Mouse (Mus musculus) lung, adult 2 months (tissue): Measurements from ENCODE around the gene Dusp28. TPM values are rescaled to one million over a fixed set of nuclear protein-coding genes. Genes with fewer than 3 reads are reported as not detected.
"Not testable (repeated sequence)": the region's sequence is repeated elsewhere in the genome, so short reads cannot be mapped to it uniquely, and the experiment has no call there.

ENCODE experiments used
- DNase-seq: peaks from one replicate; pipeline ENCODE4 v3.0.0; 2022
- H3K4me1 ChIP-seq: fragments of 200-500 bp; 2 replicates; pipeline ENCODE4 v1.6.1; 2011; ENCODE audit warnings: low read length; ENCODE audit not compliant: control insufficient read depth, insufficient read depth
- H3K4me3 ChIP-seq: fragments of 200-500 bp; replicated peaks from 2 replicates; pipeline ENCODE3; 2011; ENCODE audit warnings: low read depth, mild to moderate bottlenecking, control low read depth, low read length; ENCODE audit errors: extremely low read depth
- CTCF ChIP-seq: fragments of 200-500 bp; IDR thresholded peaks from 2 replicates; pipeline ENCODE4 v1.5.1; 2011; ENCODE audit warnings: mild to moderate bottlenecking, low read length, control low read depth; ENCODE audit not compliant: insufficient read depth
- WGBS: fragments of 180-500 bp; shearing (Covaris S2); methylation state at CpG from one replicate; pipeline ENCODE4 v1.1.7; 2018; 5-methylcytosine and 5-hydroxymethylcytosine counted together
- polyA plus RNA-seq: library from polyadenylated mRNA; depleted of rRNA; stranded (reverse); fragments of >200 nt; gene quantifications from 2 replicates; pipeline ENCODE4 v1.2.3, GENCODE M21; 2012; rRNA removed

Gene Dusp28
- polyA plus RNA-seq, 1 experiment: 21.9 TPM

- not testable (repeated sequence) for H3K4me1 ChIP-seq, H3K4me3 ChIP-seq
- WGBS: 4% methylated on average over 11 of the region's 11 CpGs
- TF ChIP-seq CTCF: peak; percentile 23; the same call in 1 of the 2 replicates
- DNase-seq: peak; percentile 60
Measured at GRCm38 (mm10) chr1:92956571-92957335, 50.0 kb downstream of the Dusp28 start.

Other genes starting within 250 kb of the Dusp28 start
- gene Gpc1, start 75.3 kb upstream of the Dusp28 start, polyA plus RNA-seq: 23.4 and 23.6 TPM in 2 replicates
- gene Ankmy1, start 4.1 kb upstream of the Dusp28 start, polyA plus RNA-seq: 1.0 and 1.5 TPM in 2 replicates
- gene Rnpepl1, start 3.8 kb downstream of the Dusp28 start, polyA plus RNA-seq: 249 and 277 TPM in 2 replicates
- 26.8 and 27.3 TPM in 2 replicates for gene Capn10, start 27.4 kb downstream of the Dusp28 start, polyA plus RNA-seq
- 5.5 and 8.2 TPM in 2 replicates for gene Gpr35, start 43.9 kb downstream of the Dusp28 start, polyA plus RNA-seq
- gene Aqp12, start 99.4 kb downstream of the Dusp28 start, polyA plus RNA-seq: 0.14 TPM in 1 of 2 replicates, not detected in the other
- gene Kif1a, start 195.0 kb downstream of the Dusp28 start, polyA plus RNA-seq: 2.0 and 2.7 TPM in 2 replicates
- not detected in 2 replicates for gene Agxt, start 228.3 kb downstream of the Dusp28 start, polyA plus RNA-seq